8 mouse cellular contexts compared by ENCODE assay signal in the genomic region with DNA sequence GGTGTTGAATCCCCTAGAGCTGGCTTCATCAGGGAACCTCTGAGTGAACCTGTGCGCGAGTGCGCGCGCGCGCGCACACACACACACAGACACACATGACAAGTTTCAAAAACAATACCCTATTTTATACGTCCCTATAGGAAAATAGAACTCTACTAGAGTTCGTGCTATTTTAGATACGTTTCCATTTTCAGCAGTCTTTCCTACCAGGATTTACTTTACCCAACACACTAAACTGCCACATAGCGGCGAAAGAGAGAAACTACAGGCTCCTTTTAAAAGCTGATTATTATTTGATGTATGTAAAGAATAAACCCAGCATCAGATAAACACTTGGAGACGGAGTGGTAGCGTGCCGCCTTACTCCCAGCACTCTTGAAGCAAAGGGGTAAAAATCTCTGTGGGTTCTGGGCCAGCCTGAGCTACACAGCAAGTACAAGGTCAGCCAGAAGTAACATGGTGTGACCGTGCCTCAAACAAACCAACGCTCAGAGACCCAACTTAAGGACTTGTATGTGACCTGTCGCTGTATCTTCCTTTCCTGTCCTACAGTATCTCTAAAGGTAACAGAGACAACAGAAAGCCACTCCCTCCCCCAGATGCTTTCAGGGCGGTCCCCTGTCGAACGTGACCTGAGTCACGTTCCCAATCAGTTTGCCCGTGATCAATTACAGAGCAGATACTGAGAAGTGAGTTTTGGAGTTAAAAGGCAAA. TPM values are rescaled to one million over a fixed set of nuclear protein-coding genes. Genes with fewer than 3 reads are reported as not detected.
DNase-seq lines count a peak whose midpoint lies in the region; ATAC-seq lines count a peak whose summit lies in the region.

No protein-coding gene starts in this region.

- H3K9me3 ChIP-seq in heart, embryonic 15.5 days (replicated peaks): no peaks in the 10 kb centered on the region
- H3K9me3 ChIP-seq in liver, embryonic 11.5 days (ENCODE audit: control insufficient read depth, low read length): no peaks in the 10 kb centered on the region

- H3K27ac ChIP-seq in heart, embryonic 15.5 days: peak overlapping the region; percentile 56
- H3K27ac ChIP-seq in liver, embryonic 11.5 days (ENCODE audit: low read depth, low read length): peak overlapping the region; percentile 84

- H3K4me1 ChIP-seq in heart, embryonic 15.5 days (replicated peaks): peaks cover 16% of the 10 kb centered on the region
- peaks cover 25% of the 10 kb centered on the region for H3K4me1 ChIP-seq in liver, embryonic 11.5 days (replicated peaks; ENCODE audit: control insufficient read depth, insufficient read depth, low read length)

- H3K4me3 ChIP-seq in heart, embryonic 15.5 days: peak overlapping the region; percentile 31
- H3K4me3 ChIP-seq in liver, embryonic 11.5 days (ENCODE audit: low read depth, low read length): peak overlapping the region; percentile 48

- 5% methylated on average over 24 of the region's 24 CpGs for WGBS in heart, embryonic 15.5 days
- WGBS in liver, embryonic 11.5 days: 8% methylated on average over 24 of the region's 24 CpGs

- peak; percentile 34 to 70 for DNase-seq in adrenal gland, adult (ENCODE audit: inconsistent age in 2 of 2, low spot score in 1 of 2)
- DNase-seq in adrenal gland, adult 18-20 months (ENCODE audit: low spot score in 2 of 2): no peak
- DNase-seq in 3134 (ENCODE audit: extremely low read depth, insufficient read length, low spot score): peak; percentile 56
- DNase-seq in c-Kit-positive CD71-positive TER-119-positive erythroid progenitor cells, embryonic 14.5 days (ENCODE audit: low spot score): peak; percentile 59
- DNase-seq in liver, embryonic 11.5 days (ENCODE audit: low spot score): no peak
- DNase-seq in neural tube, embryonic 10.5 days (ENCODE audit: extremely low spot score, low spot score): peak; percentile 59
- no peak for DNase-seq in thymus, postnatal 4 days

- H3K27me3 ChIP-seq in heart, embryonic 15.5 days: no peaks in the 10 kb centered on the region
- no peaks in the 10 kb centered on the region for H3K27me3 ChIP-seq in liver, embryonic 11.5 days (replicated peaks; ENCODE audit: control insufficient read depth, insufficient read depth, low read length)

- no peaks in the 10 kb centered on the region for H3K36me3 ChIP-seq in heart, embryonic 15.5 days
- no peaks in the 10 kb centered on the region for H3K36me3 ChIP-seq in liver, embryonic 11.5 days (ENCODE audit: control insufficient read depth, insufficient read depth, low read length)

- no peak for ATAC-seq in heart, embryonic 15.5 days (replicated peaks; ENCODE audit: insufficient number of reproducible peaks, insufficient read depth, low FRiP score, low read depth)
- peak; percentile 37 for ATAC-seq in liver, embryonic 11.5 days (replicated peaks; ENCODE audit: low FRiP score)

- peak overlapping the region; percentile 60 for H3K4me2 ChIP-seq in heart, embryonic 15.5 days
- peak overlapping the region; percentile 89 for H3K4me2 ChIP-seq in liver, embryonic 11.5 days

- peak overlapping the region; percentile 25 for H3K9ac ChIP-seq in heart, embryonic 15.5 days
- peak overlapping the region; percentile 61 for H3K9ac ChIP-seq in liver, embryonic 11.5 days (ENCODE audit: low read depth, low read length)

RNA-seq across cellular contexts. Expression of gene Cln6, which starts 10.5 kb away (rescaled TPM):
- 10 to 100 TPM; 12.6 to 14.3 TPM for total RNA-seq in adrenal gland, adult 18-20 months (2021)
- polyA plus RNA-seq in heart, embryonic 15.5 days (2015; fragmentation: Nextera tagmentation; extraction: Ambion mirVana): 14.1 and 18.0 TPM in 2 replicates
- 32.2 and 34.3 TPM in 2 replicates for polyA plus RNA-seq in liver, embryonic 11.5 days (2014; fragmentation: Nextera tagmentation; extraction: Ambion mirVana)

RNA-seq across cellular contexts. Expression of gene Fem1b, which starts 16.4 kb away (rescaled TPM):
- 10 to 100 TPM; 35.7 to 39.4 TPM for total RNA-seq in adrenal gland, adult 18-20 months (2021)
- 11.4 and 14.8 TPM in 2 replicates for polyA plus RNA-seq in heart, embryonic 15.5 days (2015; fragmentation: Nextera tagmentation; extraction: Ambion mirVana)
- polyA plus RNA-seq in liver, embryonic 11.5 days (2014; fragmentation: Nextera tagmentation; extraction: Ambion mirVana): 30.4 and 33.6 TPM in 2 replicates

RNA-seq across cellular contexts. Expression of gene Calml4, which starts 29.8 kb away (rescaled TPM):
- 1 to 10 TPM; 7.7 to 9.2 TPM for total RNA-seq in adrenal gland, adult 18-20 months (2021)
- polyA plus RNA-seq in heart, embryonic 15.5 days (2015; fragmentation: Nextera tagmentation; extraction: Ambion mirVana): 3.0 and 4.3 TPM in 2 replicates
- polyA plus RNA-seq in liver, embryonic 11.5 days (2014; fragmentation: Nextera tagmentation; extraction: Ambion mirVana): 1.8 and 2.6 TPM in 2 replicates

Comparison
In these comparisons a context has a peak if more than half of its experiments do, and no peak if none do; other contexts are left out.
1. DNase-seq: peak in adrenal gland, adult (2 of 2), 3134 (single experiment), c-Kit-positive CD71-positive TER-119-positive erythroid progenitor cells, embryonic 14.5 days (single experiment) and neural tube, embryonic 10.5 days (single experiment); none in adrenal gland, adult 18-20 months (0 of 2), liver, embryonic 11.5 days (single experiment) and thymus, postnatal 4 days (single experiment).